Mouse (Mus musculus) urinary bladder, postnatal 36 days (tissue): Measurements from ENCODE around the gene Dennd2d.

Experiments
- DNase-seq, 2 experiments: peaks; one replicate each; pipeline ENCODE4 v3.0.0; 2022; ENCODE audit warnings: low spot score in 2 of 2, mixed read lengths in 1 of 2

Dennd2d gene

GRCm38 (mm10) chr3:106482281-106483081 is at the start of gene Dennd2d:
Dennd2d (plus strand) TSS chr3:106482405.
- DNase-seq: peak; percentile 42 to 59

- DNase-seq: peak in 1 of 2 experiments; percentile 6
These were observed 33.6 kb upstream of the Dennd2d start for GRCm38 (mm10) chr3:106448571-106448970.

- DNase-seq: peak in 1 of 2 experiments; percentile 13
These were observed 33.2 kb upstream of the Dennd2d start for GRCm38 (mm10) chr3:106448995-106449394.

- no peak for DNase-seq
These were observed 32.6 kb upstream of the Dennd2d start for GRCm38 (mm10) chr3:106449567-106449966.

- no peak for DNase-seq
These were observed 29.6 kb upstream of the Dennd2d start for GRCm38 (mm10) chr3:106452616-106453015.

GRCm38 (mm10) chr3:106457298-106457869 is 24.8 kb upstream of the Dennd2d start:
- DNase-seq: no peak

- DNase-seq: no peak
These were observed 20.1 kb upstream of the Dennd2d start for GRCm38 (mm10) chr3:106462059-106462470.

- no peak for DNase-seq
These were observed 19.7 kb upstream of the Dennd2d start for GRCm38 (mm10) chr3:106462493-106462892.

- no peak for DNase-seq
These were observed 17.5 kb upstream of the Dennd2d start for GRCm38 (mm10) chr3:106464750-106465149.

- no peak for DNase-seq
These were observed 8.0 kb upstream of the Dennd2d start for GRCm38 (mm10) chr3:106474210-106474609.

GRCm38 (mm10) chr3:106476863-106477262 is 5.3 kb upstream of the Dennd2d start:
- no peak for DNase-seq

- DNase-seq: no peak
These were observed 1.1 kb downstream of the Dennd2d start for GRCm38 (mm10) chr3:106483297-106483696.

GRCm38 (mm10) chr3:106483796-106484405 is 1.7 kb downstream of the Dennd2d start:
- DNase-seq: no peak

GRCm38 (mm10) chr3:106484861-106485260 is 2.7 kb downstream of the Dennd2d start:
- DNase-seq: no peak

- DNase-seq: peak; percentile 50 to 73
These were observed 3.6 kb downstream of the Dennd2d start for GRCm38 (mm10) chr3:106485810-106486209.

GRCm38 (mm10) chr3:106487551-106487950 is 5.3 kb downstream of the Dennd2d start:
- DNase-seq: no peak

- peak in 1 of 2 experiments; percentile 57 for DNase-seq
These were observed 8.0 kb downstream of the Dennd2d start for GRCm38 (mm10) chr3:106490239-106490638.

- DNase-seq: no peak
These were observed 10.5 kb downstream of the Dennd2d start for GRCm38 (mm10) chr3:106492723-106493122.

- no peak for DNase-seq
These were observed 11.0 kb downstream of the Dennd2d start for GRCm38 (mm10) chr3:106493202-106493601.

- no peak for DNase-seq
These were observed 11.7 kb downstream of the Dennd2d start for GRCm38 (mm10) chr3:106493882-106494281.

- no peak for DNase-seq
These were observed 12.3 kb downstream of the Dennd2d start for GRCm38 (mm10) chr3:106494417-106494950.

GRCm38 (mm10) chr3:106495346-106496044 is 13.3 kb downstream of the Dennd2d start:
- no peak for DNase-seq
